Mouse (Mus musculus): ENCODE results near the gene Col24a1.
A peak's percentile ranks its signal among the peaks of the same experiment; 100 is the strongest.

The Col24a1 gene

DNA sequence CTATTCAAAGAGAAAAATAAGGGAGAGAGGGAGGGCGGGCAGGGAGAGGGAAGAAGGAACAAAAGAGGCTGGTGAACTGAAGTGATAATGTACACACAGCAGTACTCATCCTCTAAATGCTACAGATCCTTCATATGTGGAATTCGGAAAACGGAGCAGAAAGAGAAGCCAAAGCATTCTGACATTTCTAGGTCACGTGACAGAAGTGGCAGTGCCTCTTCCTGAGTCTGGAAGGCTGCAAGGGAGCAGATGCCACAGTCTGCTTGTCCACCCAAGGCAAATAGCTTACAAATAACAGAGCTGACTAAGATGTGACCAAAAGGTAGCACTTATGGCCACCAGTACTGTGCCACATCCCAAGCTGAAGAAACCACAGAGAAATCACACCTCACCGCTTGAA, 164.8 kb downstream of the Col24a1 start:
- DNase-seq (ENCODE audit: inconsistent ontology term) = no peak

DNA sequence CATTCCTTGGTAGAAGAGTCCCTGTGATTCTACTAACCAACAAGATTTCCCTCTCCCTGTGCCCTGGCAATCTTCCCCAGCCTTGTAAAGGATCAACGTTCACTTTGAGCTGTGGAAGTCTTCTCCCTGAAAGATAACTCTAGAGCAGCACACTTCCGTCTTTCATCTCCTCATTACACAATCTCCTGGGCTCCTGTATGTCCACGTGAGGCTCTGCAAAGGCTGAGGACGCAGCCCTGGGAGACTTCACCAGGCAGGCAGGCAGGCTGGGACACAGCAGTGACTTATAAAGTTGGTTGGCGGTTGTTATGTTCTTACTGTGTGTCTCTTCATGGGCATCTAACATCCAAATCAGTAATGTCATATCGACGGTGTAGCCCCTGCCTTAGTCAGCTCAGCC, 170.1 kb downstream of the Col24a1 start:
- DNase-seq (ENCODE audit: inconsistent ontology term) = peak; percentile 31

DNA sequence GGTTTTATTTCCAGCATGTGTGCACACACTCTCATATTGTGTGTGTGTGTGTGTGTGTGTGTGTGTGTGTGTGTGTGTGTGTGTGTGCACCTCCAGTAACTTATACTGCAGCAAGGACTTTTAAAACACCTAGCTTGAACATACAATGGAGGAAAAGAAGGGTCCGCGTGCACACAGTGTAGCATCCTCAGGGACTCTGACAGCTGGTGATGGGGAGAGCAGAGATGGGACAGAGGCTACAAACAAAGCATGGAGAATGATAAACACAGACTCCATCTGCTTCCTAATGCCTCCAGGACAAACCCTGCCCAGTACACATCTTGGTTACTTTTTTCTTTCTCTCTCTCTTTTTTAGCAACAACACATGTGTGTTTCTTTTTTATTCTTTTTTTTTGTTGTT, 171.5 kb downstream of the Col24a1 start:
- DNase-seq (ENCODE audit: inconsistent ontology term) = no peak

DNA sequence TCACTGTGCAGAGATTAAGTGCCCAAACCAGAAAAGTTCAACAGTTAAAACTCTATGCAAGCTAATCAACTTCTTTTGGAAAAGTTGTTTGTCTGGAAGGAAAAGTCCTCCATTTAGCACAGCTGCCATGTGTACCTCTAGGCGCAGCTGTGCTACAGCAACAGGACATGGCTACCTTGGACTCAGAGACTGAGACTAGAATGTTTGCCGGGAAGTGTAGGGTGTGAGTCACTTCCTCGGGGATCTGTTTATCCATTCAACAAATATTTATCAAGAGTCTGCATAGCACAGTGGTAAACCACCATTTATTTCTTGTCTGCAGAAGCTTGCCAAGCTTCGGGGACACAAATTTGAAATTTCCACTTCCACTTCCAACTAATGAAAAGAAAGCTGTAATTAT, 178.8 kb downstream of the Col24a1 start:
- peak; percentile 86 for DNase-seq (ENCODE audit: inconsistent ontology term)

DNA sequence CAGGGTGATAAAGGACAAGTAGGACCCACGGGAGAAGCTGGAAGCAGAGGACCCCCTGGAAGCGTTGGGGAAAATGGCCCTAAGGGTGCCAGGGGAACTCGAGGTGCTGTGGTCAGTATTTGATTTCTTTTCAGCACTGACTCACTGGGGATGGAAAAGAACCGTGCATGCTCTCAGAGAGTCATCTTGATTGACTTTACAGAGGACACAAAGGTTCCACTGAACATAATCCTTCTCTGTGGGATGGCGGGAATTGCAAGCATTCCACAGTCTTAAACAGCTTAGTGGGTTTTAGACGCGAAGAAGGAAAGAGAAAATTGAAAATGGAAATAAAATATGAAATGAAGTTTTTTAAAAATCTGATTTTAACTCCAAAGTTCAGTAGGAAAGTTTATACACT, 181.9 kb downstream of the Col24a1 start:
- peak; percentile 58 for DNase-seq (ENCODE audit: inconsistent ontology term)

DNA sequence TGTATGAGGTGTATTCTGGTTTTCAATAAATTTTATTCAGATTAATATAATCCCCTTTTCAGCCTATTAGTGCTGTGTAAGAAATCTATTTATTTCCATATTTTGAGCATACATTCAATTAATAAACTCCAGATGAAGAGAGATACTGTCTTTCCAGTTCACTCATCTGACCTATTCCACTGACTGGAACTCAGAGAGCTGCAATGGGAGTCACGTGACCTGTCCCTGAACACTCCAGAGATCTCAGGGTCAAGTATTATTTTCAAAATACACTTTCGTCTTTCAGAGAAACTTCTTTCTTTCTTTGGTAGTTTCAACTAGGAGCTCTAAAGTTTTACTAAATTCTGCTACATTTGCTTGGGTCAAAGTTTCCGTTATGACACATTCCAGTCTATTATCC, 184.4 kb downstream of the Col24a1 start:
- no peak for DNase-seq (ENCODE audit: inconsistent ontology term)

DNA sequence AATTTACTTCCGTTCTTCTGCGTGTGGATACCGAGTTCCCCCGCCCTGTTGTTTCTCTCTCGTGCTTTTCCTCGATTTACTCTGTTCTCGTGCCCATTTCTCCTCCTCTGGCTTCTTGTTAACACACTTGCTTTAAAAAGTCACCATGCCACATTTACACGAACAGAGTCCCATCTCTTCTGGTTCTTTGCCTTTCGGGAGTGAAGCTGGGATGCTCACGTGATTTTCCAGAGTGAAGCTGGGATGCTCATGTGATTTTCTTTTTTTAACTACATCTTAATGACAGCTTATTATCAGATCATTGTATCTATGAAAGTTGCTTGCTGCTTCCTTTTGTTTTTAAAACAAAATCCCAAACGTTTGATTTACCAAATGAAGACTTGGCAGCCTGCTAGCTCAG, 184.8 kb downstream of the Col24a1 start:
- no peak for DNase-seq (ENCODE audit: inconsistent ontology term)

- no peak for DNase-seq (ENCODE audit: inconsistent ontology term)
These were observed 186.2 kb downstream of the Col24a1 start for GRCm38 (mm10) chr3:145478446-145478845.

DNA sequence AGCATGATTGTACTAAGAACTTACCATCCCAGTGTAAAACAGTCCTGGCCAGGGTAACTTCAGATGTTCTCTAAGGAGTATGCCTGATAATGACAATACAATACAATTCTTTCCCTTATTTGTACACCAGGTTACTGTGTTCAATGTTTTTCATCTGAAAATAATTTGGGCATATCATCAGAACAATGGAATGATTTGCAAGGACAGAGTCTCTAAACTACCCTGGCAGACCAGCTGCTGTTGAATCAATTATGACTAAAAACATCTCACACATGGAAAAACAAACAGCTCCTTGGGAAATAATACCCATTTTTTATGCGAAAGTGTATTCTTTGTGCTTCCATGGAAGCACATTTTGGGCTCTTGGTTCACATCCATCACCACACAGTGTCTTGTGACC, 198.0 kb downstream of the Col24a1 start:
- DNase-seq (ENCODE audit: inconsistent ontology term) = peak; percentile 70

- peak; percentile 83 for DNase-seq (ENCODE audit: inconsistent ontology term)
These were observed 199.1 kb downstream of the Col24a1 start for GRCm38 (mm10) chr3:145491326-145491725.

GRCm38 (mm10) chr3:145498127-145498526, 205.9 kb downstream of the Col24a1 start:
- DNase-seq (ENCODE audit: inconsistent ontology term) = peak; percentile 82

DNA sequence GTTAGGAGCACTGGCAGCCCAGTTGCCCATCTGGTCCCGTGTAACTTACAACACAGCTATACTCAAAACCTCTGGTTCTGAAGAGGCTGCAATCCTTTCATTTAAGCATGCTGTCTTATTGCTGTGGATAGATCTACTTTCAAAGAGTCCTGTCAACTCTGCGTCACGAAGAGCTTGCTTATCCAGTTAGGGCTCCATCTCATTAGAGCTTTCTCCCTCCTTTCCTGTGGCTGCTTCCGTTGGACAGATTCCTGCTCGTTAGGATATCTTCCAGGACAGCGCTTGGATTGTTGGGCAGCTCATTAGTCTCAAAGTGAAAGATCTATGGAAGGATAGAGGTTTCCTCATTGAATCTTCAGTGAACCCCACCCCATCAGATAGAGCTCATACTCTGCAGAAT, 206.6 kb downstream of the Col24a1 start:
- DNase-seq (ENCODE audit: inconsistent ontology term) = peak; percentile 88

GRCm38 (mm10) chr3:145504830-145505229, 212.6 kb downstream of the Col24a1 start:
- DNase-seq (ENCODE audit: inconsistent ontology term) = peak; percentile 88

GRCm38 (mm10) chr3:145508550-145508949, 216.3 kb downstream of the Col24a1 start:
- no peak for DNase-seq (ENCODE audit: inconsistent ontology term)

GRCm38 (mm10) chr3:145514197-145514596, 221.9 kb downstream of the Col24a1 start:
- no peak for DNase-seq (ENCODE audit: inconsistent ontology term)

GRCm38 (mm10) chr3:145521528-145522080, 229.3 kb downstream of the Col24a1 start:
- DNase-seq (ENCODE audit: inconsistent ontology term) = peak; percentile 54

DNA sequence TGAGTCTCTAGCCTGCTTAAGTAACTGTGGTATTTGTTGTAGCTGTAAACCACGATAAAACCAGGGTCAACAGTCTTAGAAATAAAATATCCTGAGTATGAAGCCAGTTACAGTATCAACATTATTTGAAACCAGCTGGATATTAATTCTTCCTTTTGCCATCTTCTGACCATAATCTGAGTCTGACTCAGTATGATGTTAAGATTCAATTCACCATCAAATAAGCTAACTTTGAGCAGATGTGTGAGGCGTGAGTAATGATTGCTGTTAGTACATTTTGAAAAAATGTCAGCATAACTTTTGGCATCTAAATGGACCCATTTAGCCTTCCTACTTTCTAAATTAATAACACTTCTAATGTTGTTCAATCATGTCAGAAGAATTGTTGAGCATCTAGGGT, 230.0 kb downstream of the Col24a1 start:
- peak; percentile 55 for DNase-seq (ENCODE audit: inconsistent ontology term)

- no peak for DNase-seq (ENCODE audit: inconsistent ontology term)
These were observed 233.0 kb downstream of the Col24a1 start for GRCm38 (mm10) chr3:145525266-145525665.

DNA sequence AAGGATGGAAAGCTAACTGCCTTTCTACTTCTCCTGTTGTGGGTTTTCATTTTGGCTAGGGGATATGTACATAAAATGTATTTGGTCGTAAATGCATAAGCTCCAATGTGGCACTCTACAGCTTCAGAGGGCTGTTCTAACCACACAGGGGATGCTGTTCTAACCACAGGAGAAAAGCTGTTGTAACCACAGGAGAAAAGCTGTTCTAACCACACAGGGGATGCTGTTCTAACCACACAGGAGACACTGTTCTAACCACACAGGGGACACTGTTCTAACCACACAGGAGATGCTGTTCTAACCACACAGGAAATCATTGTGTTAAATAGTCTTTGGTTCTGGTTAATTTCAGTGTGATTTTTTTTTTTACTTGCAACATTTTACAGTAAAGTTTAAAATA, 245.6 kb downstream of the Col24a1 start:
- DNase-seq (ENCODE audit: inconsistent ontology term) = no peak

DNA sequence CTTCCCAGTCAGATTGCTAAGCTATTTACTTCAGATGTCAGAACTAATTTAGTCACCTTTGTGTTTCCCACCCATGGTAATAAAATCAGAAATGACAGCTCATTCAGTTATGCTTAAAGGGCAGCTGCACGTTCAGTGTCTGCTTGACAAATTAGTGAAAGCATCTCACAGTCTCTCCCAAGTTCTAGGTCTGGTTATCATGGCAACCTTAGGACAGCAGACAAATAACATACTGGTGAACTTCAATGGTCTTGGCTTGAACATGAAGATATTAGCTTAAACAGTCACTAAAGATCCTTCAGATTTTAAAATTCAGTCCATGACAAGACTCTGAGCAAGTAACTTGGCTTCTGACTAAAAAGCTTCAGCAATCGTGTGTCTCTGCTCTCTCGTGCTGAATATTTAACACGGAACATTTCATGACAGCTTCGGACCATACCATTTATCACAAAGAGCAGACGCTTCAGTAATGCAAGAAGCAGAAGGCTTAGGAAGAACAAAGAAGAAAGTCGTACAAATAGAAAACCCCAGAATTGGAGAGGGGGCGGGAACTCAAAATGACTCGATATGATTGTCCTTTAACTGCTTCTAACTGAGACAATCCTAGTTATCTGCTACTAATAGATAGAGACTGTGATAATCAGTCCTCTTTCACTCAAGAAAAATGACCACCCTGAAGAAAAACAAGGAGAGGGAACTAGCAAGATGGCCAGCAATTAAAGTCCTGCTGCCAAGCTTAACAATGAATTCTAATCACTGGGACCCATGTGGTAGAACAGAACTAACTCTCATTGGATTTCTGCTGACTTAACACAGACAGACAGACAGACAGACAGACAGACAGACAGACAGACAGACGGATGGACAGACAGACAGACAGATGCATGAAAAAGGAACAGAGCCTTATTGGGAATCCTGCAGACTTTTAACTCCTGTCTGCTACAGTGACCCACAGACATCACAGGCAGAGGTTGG, 256.5 kb downstream of the Col24a1 start:
- DNase-seq (ENCODE audit: inconsistent ontology term) = peak; percentile 71

DNA sequence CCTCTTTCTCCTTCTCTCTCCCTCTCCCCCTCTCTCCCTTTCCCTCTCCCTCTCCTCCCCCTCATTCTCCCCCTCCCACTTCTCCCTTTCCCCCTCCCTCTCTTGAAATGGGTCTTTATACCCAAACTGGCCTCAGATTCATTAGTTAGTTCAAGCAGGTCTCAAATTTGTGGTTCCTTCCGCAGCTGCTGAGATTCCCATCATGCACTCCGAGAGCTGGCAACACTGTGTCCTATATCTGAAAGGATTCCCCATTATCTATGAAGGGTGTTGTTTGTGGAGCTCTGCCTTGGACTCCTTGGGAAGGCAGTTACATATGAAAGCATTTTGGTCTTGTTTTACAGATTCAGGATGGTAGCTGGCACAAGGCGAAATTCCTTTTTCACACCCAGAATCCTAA, 257.9 kb downstream of the Col24a1 start:
- DNase-seq (ENCODE audit: inconsistent ontology term) = no peak

DNA sequence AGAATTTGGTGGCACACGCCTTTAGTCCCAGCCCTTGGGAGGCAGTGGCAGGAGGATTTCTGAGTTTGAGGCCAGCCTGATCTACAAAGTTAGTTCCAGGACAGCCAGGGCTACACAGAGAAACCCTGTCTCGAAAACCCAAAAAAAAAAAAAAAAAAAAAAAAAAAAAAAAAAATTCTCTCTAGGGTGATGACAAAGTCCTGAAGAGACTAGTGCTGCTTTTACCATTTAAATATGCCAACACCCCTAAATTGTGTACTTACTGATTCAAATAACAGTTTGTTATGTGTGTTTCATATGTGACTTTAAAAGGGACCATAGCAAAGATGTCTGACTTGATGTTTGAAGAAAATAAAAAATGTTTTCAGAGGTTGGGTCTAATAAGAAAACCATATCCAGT, 262.1 kb downstream of the Col24a1 start:
- DNase-seq (ENCODE audit: inconsistent ontology term) = no peak

- DNase-seq (ENCODE audit: inconsistent ontology term) = no peak
These were observed 263.9 kb downstream of the Col24a1 start for GRCm38 (mm10) chr3:145556206-145556605.
